ENCODE assay signal across 7 mouse cellular contexts in the genomic region with DNA sequence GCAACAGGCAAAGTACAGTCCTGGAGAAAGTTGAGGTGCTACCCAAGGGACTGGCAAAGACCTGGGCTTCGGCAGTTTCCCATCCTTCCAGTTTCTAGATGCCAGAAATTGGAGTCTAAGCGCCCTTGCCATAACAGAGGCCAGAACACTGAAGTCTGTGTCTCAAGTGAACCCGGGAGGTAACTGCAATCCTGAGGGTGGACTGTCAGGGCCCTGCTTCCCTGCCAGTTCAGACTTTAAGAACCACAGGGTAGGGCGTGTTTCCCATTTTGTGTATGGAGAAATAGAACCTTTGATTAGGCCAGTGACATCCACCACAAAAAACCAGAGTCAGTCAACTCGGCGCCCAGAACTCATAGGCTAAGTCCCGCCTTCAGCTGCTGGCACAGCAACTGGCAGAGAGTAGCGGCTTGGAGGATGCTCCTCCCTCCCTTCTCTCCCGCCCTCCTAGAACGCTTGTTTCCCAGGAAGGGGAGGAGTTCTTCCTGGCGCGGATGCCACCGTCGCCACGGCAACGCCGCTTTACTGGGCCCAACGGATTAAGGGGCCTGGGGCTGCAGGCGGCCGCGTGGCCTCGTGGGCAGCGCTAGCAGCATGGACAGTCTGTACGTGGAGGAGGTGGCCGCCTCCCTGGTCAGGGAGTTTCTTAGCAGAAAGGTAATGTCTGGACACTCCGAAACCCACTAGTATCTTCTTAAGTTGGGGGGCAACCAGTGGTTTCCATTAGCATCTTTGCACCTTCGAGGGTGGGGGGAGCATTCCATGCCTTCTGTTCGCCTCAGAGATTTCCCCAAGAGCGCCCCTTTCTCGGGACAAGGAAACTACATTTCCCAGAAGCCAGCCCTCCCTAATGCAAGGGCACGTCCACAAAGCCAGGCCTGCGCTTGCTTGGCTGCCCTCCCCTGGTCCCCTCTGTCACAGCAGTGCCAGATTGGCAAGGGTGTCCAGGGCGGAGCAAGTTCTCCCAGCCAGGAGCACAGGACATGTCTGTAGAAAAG. TPM values are rescaled to one million over a fixed set of nuclear protein-coding genes. Genes with fewer than 3 reads are reported as not detected.
A peak's percentile ranks its signal among the peaks of the same experiment; 100 is the strongest.
DNase-seq lines count a peak whose midpoint lies in the region; ATAC-seq and TF ChIP-seq lines count a peak whose summit lies in the region.

Mindy4 (plus strand) TSS at position 471 of the 998 bp plus-strand sequence.

- no peak for TF ChIP-seq CTCF in bone marrow, adult 2 months (IDR thresholded peaks at IDR 0.05; ENCODE audit: control insufficient read depth, insufficient read depth, low read length)

- peak within 1 kb of the TSS; percentile 59 for H3K4me2 ChIP-seq in embryonic facial prominence, embryonic 14.5 days (ENCODE audit: low read depth, low read length)
- peak within 1 kb of the TSS; percentile 52 for H3K4me2 ChIP-seq in midbrain, embryonic 12.5 days (replicated peaks)

- ATAC-seq in embryonic facial prominence, embryonic 14.5 days (ENCODE audit: low read depth) = peak; percentile 96
- ATAC-seq in midbrain, embryonic 12.5 days (ENCODE audit: low FRiP score, low read depth) = peak; percentile 96

- no peak within 1 kb of the TSS for H3K27ac ChIP-seq in bone marrow, adult 2 months (ENCODE audit: control insufficient read depth, insufficient read depth, low read depth, low read length, poor library complexity)
- H3K27ac ChIP-seq in embryonic facial prominence, embryonic 14.5 days (replicated peaks; ENCODE audit: low read depth, low read length) = peak within 1 kb of the TSS; percentile 73
- H3K27ac ChIP-seq in limb, embryonic 10.5 days = peak within 1 kb of the TSS; percentile 88
- peak within 1 kb of the TSS; percentile 78 for H3K27ac ChIP-seq in midbrain, embryonic 12.5 days (replicated peaks)

- TF ChIP-seq POLR2A in bone marrow, adult 2 months (IDR thresholded peaks at IDR 0.05; ENCODE audit: borderline replicate concordance, control insufficient read depth, low read depth, low read length) = no peak; the same call in 1 of the 2 replicates

- H3K4me3 ChIP-seq in bone marrow, adult 2 months (replicated peaks; ENCODE audit: control insufficient read depth, low read depth, low read length) = peak within 1 kb of the TSS; percentile 75
- peak within 1 kb of the TSS; percentile 43 for H3K4me3 ChIP-seq in embryonic facial prominence, embryonic 14.5 days (ENCODE audit: low read depth, low read length)
- H3K4me3 ChIP-seq in limb, embryonic 10.5 days = peak within 1 kb of the TSS; percentile 56
- peak within 1 kb of the TSS; percentile 37 for H3K4me3 ChIP-seq in midbrain, embryonic 12.5 days

- no peaks in the 10 kb centered on the region for H3K9me3 ChIP-seq in embryonic facial prominence, embryonic 14.5 days (ENCODE audit: control insufficient read depth, low read length)
- no peaks in the 10 kb centered on the region for H3K9me3 ChIP-seq in limb, embryonic 10.5 days (replicated peaks)
- H3K9me3 ChIP-seq in midbrain, embryonic 12.5 days = no peaks in the 10 kb centered on the region

- no peaks in the 10 kb centered on the region for H3K36me3 ChIP-seq in embryonic facial prominence, embryonic 14.5 days (ENCODE audit: control insufficient read depth, insufficient read depth, low read length)
- no peaks in the 10 kb centered on the region for H3K36me3 ChIP-seq in limb, embryonic 10.5 days
- no peaks in the 10 kb centered on the region for H3K36me3 ChIP-seq in midbrain, embryonic 12.5 days

- peak; percentile 98 for DNase-seq in embryonic facial prominence, embryonic 14.5 days (ENCODE audit: low spot score)
- DNase-seq in heart, adult 18-20 months = peak; percentile 93 to 97
- DNase-seq in kidney, adult 18-20 months = peak; percentile 88
- peak; percentile 89 for DNase-seq in limb, embryonic 10.5 days (ENCODE audit: low spot score)
- DNase-seq in spleen, adult 12 weeks (ENCODE audit: low spot score) = peak; percentile 42

- no peaks in the 10 kb centered on the region for H3K4me1 ChIP-seq in bone marrow, adult 2 months (ENCODE audit: control insufficient read depth, insufficient read depth, low read length)
- peaks cover 16% of the 10 kb centered on the region for H3K4me1 ChIP-seq in embryonic facial prominence, embryonic 14.5 days (ENCODE audit: control insufficient read depth, insufficient read depth, low read length)
- peaks cover 36% of the 10 kb centered on the region for H3K4me1 ChIP-seq in limb, embryonic 10.5 days
- H3K4me1 ChIP-seq in midbrain, embryonic 12.5 days = peaks cover 24% of the 10 kb centered on the region

- 6% methylated on average over 33 of the region's 33 CpGs for WGBS in bone marrow, adult 2 months
- 4% methylated on average over 22 of the region's 33 CpGs for WGBS in embryonic facial prominence, embryonic 14.5 days
- WGBS in limb, embryonic 10.5 days = 4% methylated on average over 32 of the region's 33 CpGs
- WGBS in midbrain, embryonic 12.5 days = 4% methylated on average over 33 of the region's 33 CpGs

- peak within 1 kb of the TSS; percentile 54 for H3K9ac ChIP-seq in embryonic facial prominence, embryonic 14.5 days (ENCODE audit: low read depth, low read length)
- peak within 1 kb of the TSS; percentile 47 for H3K9ac ChIP-seq in midbrain, embryonic 12.5 days (replicated peaks)

- H3K27me3 ChIP-seq in embryonic facial prominence, embryonic 14.5 days (replicated peaks; ENCODE audit: control insufficient read depth, insufficient read depth, low read length) = no peaks in the 10 kb centered on the region
- no peaks in the 10 kb centered on the region for H3K27me3 ChIP-seq in limb, embryonic 10.5 days (ENCODE audit: low read depth, poor library complexity, severe bottlenecking)
- no peaks in the 10 kb centered on the region for H3K27me3 ChIP-seq in midbrain, embryonic 12.5 days

RNA-seq across cellular contexts. Expression of gene Mindy4, which starts in this region (rescaled TPM):
- polyA plus RNA-seq in bone marrow, adult 2 months (2011; ENCODE audit: insufficient read depth, insufficient read length, low replicate concordance, missing spikeins) = 0.68 and 3.0 TPM in 2 replicates
- 16.2 and 18.2 TPM in 2 replicates for polyA plus RNA-seq in embryonic facial prominence, embryonic 14.5 days (2014; fragmentation: Nextera tagmentation; extraction: Ambion mirVana)
- 1 to 10 TPM; 3.7 to 6.7 TPM for total RNA-seq in heart, adult 18-20 months (2021)
- polyA plus RNA-seq in limb, embryonic 10.5 days (2016; fragmentation: Nextera tagmentation; extraction: Ambion mirVana) = 15.5 and 16.2 TPM in 2 replicates
- 17.6 and 18.1 TPM in 2 replicates for polyA plus RNA-seq in midbrain, embryonic 12.5 days (2016; fragmentation: Nextera tagmentation; extraction: Ambion mirVana)

Comparison
In these comparisons a context has a peak if more than half of its experiments do, and no peak if none do; other contexts are left out.
1. DNase-seq: peak in every context shown above with its lines; median percentile 98 in embryonic facial prominence, embryonic 14.5 days; 95 in heart, adult 18-20 months; 89 in limb, embryonic 10.5 days; 88 in kidney, adult 18-20 months; 42 in spleen, adult 12 weeks.